Mouse (Mus musculus) heart, adult 11 months (tissue): ENCODE data around the gene Ccl27a.
"Not testable (repeated sequence)": the region's sequence is repeated elsewhere in the genome, so short reads cannot be mapped to it uniquely, and the experiment has no call there.

Source experiments
- DNase-seq: peaks from one replicate; pipeline ENCODE4 v3.0.0; 2022

The Ccl27a gene

DNA sequence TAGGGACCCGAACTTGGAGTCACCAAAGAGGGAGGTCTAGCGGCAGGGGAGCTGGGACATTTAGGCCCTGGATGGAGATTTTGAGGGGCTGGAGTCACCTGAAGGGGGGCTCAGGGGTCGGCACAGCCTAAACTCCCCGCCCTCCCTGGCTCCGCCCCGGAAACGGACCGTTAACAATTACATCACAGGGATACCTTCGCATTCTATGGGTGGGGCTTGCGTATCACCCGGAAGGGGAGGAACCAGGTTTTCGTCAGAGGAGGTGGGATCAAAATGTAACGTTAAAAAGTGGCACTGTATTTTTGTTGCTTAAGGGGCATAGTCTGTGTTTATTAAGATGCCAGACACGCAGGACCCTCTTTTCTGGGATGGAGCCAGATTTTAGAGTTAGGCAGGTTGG, at the start of gene Ccl27a:
Gene Ccl27a (minus strand): TSS at position 246 of the 400 bp plus-strand sequence.
- peak; percentile 98 for DNase-seq

DNA sequence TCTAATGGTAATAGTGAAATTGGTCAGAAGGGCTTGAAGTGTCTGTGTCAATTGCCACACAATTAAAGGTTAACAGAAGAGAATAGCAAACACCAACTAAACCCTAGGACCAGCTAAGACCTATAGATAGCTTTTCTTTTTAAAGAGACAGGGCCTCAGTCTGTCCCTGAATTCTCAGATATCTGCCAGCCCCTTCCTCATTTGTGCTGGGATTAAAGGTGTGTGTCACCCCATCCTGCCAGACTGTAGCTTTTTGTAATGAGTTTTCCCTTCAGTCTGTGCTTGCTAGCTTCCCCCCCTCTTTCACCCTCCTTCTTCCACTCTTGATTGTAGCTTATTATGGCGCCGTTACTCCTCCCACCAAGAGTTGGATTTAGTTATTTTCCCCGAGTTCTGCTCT, 9.2 kb upstream of the Ccl27a start:
- DNase-seq, result peak; percentile 78

DNA sequence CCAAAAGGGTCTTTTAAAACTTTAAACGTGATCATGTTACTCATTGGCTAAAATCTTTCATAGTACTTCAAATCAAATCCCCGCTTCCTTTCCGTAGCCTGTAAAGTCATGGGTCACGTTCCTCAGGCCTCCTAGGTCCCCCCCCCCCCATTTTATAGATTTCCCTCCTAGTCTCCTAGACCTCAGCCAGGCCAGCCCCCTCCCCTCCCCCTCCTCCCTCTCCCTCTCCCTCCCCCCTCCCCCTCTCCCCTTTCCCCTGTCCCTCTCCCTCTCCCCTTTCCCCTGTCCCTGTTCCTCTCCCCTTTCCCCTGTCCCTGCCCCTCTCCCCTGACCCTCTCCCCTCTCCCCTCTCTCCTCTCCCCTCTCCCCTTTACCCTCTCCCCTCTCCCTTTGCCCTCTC, 8.7 kb upstream of the Ccl27a start:
- peak; percentile 16 for DNase-seq

DNA sequence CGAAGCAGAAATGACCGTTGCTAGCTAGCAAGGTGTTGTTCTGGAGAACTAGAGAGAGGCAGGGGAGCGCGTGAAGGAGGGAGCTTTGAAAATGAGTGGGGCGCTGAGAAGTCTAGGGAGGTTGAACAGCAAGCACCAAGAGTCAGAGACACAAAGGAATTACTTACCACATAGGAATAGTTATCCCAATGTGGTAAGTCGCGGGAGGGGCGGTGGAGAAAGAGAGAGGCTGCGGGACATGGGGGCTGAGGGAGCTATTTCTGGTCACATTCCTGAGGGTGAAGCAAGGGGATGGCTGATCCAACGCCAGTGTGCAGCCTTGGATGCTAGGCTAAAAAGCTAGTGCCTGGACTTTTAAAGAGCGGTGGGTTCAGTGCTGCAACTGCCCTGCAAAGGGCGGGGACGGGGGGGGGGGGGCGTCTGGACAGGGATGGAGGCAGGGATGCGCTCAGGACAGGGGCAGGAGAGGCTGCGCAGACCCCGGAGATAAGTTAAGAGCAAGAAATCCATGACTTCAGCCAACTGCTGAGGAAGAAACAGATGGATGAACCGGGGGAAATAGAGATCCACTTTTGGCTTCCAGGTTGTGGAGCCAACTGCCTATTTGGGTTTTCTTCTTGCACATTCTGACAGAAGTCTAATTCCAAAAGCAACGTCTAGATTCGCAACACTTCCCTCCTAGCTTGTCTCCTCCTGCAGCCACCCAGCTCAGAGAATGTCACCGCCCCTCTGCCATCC, 7.9 kb upstream of the Ccl27a start:
- peak; percentile 91 for DNase-seq

DNA sequence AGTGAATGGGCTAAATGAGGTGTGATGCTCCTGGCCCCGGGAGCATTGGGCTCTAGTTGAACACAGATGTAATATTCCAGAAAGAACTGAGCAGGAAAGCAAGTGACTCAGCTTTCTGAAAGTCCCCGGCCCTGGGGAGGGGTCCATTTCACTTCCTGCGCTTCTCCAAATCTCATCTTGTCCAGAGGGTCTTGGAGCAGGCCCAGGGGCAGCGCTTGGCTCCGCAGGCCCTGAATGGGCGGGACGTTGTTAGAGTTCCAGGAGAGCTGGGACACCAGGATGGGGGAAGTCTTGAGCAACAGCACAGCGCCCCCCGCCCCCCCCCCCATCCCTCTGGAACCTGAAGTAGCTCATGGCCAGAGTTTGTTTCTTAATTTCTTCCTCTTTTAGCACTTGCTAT, 7.2 kb upstream of the Ccl27a start:
- DNase-seq, result peak; percentile 95

DNA sequence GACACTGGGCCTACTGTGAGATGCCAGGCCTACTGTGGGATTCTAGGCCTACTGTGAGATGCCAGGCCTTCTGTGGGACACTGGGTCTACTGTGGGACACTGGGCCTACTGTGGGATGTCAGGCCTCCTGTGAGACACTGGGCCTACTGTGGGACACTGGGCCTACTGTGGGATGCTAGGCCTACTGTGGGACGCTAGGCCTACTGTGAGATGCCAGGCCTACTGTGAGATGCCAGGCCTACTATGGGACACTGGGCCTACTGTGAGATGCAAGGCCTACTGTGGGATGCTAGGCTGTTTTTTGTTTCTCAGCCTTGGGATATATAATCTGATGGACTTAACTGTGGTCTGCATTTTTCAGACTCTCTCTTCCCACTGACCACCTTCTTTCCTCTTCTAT, 1.8 kb upstream of the Ccl27a start:
- DNase-seq, result not testable (repeated sequence)

DNA sequence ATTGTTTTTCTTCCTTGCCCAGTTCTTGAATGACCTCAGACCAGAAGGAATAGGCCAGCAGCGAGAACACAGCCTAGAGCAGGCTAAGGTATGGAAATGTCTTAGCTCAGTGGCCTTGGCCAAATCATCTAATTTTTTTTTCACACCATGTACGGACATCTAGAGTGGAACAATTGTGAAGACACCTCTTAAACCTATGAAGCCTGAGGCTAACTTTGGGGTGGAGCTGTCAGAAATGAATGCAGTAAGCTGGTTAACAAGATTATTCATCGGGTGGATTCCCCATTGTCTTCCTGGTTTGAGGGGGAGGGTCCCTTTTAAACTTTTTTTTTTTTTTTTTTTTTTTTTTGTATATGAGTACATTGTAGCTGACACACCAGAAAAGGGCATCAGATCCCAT, 459 bp upstream of the Ccl27a start:
- not testable (repeated sequence) for DNase-seq

DNA sequence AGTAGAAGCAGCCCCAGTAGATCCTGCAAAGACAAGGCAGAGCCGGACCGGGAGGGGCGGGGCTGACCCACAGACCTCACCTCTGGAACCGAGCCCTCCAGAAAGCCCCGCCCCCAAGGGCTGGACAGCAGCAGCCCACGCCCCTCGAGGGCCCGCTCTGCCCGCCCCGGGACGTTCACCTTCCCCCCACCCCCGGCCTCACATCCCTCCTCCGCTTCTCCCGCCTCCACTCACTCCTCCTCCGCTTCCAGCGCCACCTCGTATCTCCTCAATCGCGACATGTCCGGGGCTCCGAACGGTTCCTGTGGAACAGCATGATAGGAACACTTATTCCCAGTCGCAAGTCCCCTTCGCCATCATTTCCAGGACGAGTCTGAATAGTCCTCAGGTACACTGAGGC, 545 bp downstream of the Ccl27a start:
- DNase-seq, result peak; percentile 99

DNA sequence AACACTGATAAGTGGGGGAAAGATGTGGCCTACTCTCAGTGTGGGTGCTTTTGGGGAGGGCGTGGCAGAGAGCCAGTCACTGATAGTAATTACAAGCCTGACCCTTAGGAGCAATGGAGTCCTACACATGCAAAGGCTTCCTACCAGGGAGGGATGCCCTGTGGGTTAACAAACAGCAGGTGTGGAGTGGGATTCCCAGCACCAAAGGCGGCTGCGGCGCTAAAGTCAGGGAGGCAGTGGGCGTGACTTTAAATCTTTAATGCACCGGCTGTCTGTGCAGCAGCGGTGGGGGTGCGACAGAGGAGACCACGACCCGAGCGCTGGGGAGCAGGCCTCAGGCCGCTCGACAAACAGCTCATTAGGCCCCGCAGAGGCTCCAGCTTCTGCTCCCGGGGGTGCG, 1.1 kb downstream of the Ccl27a start:
- DNase-seq, result peak; percentile 94

DNA sequence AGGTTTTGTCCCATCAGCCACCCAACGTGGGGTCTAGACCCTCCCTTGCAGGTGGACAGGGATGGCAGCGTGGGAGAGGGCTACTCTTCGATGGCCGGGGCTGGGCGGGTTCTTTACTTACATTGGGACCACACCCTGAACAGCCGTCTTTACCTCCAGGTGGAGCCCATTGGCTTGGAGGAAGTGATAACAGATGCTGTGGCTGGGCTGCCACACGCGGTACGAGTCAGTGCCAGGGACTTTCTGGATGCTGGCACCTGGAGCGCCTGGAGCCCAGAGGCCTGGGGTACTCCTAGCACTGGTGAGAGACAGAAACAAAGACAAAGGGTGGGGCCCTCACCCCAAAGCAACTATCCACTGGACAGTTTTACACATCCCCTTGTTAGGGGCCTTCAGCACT, 6.7 kb downstream of the Ccl27a start:
- peak; percentile 88 for DNase-seq

DNA sequence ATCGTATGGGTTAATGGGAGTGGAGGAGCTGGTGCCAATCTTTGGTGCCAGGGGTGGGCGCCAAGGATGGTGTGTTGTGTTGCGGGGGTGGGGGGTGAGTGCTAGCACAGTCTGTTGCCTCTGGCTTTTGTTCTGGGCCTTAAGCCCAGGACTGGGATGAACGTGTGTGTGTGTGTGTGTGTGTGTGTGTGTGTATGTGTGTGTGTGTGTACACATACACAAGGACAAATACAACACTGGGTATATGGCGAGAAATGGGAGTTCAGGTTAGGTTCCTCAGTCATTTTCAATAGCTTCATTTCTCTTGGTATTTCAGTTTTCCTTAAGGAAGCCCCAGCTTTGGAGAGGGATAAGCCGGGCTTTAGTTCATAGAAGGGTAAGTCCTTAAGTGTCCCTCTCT, 10.9 kb downstream of the Ccl27a start:
- not testable (repeated sequence) for DNase-seq

DNA sequence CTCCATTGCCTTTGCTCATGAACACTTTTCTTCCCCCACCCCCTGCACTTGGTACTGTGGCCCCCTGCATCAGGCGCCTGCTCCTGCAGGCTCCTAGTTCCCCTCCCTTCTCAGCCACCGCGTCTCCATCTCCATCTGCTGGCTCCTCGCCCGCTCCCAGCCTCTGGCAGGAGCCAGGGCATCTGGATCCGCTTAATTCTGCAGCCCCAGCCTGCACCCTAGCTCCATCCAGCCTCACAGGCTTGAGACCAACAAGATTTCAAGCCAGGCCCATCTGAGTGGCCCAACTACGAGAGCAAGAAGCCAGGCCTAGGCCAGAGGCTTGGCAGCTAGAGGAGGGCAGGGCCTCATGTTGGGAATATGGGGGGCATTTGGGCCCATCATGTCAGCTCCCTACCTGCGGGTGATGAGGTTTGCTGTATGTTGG, 11.3 kb downstream of the Ccl27a start:
- DNase-seq, result peak; percentile 98

DNA sequence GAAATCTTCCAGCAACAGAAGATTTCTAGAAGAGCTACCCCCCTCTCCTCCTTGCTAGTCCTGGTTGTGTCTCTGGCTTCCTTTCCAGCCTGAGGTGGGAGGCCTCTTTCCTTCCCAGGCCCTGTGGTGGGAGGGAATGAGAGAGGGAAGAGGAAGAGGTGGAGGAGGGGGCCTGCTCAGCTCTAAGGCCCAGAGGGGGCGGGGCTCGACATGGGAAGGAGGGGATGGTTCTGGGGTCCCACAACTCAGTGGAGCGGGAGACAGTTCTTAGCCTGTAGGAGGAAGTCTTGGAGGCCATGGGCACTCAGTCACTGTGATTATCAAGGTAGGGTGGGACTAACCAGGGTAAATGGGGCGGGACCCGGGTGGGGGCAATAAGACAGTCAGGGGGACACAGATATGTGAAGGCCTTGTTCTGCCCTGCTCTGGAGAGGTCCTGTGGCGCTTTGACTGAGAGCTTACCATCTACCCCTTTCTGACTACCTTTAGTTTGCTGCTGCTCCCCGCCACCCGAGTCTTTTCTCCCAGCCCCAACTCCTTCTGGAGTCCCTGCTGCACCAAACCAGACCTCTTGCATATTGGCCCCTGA, 11.9 kb downstream of the Ccl27a start:
- DNase-seq, result peak; percentile 95

DNA sequence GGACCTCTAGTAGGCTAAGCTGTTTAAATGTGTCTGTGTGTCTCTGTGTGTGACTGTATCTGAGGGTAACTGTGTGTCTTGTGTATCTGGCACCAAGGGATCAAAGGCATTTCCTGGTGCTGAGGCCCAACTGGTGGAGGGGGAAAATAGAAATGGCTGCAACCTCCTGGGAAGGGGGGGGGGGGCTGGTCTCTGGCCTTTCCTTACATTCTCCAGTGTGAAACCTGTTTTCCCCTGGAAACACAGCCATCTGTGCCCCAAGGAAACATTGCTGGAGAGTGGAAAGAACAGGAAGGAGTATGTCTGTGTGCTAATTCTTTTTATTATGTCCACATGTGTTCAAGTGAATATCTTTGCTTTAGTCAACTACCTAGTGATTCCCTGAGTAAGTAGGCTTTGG, 12.4 kb downstream of the Ccl27a start:
- DNase-seq, result no peak

DNA sequence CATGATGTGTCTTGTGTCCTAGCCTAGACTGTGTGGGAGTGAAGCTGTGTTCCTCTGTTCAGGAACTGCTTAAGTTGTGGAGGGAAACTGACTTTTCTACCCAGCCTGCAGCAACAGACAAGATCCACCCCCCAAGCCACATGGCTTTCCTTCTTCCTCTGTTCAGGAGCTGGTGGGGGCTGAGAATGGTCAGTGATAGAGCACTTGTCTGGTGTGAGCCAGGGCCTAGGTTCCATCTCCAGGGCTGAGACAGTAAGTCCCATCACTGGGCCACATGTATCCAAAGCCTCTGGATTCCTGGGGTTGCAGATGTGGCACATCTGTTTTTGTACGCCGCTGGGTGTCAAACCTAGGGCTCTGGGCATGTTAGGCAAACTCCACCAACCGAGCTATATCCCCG, 13.1 kb downstream of the Ccl27a start:
- DNase-seq, result peak; percentile 94

DNA sequence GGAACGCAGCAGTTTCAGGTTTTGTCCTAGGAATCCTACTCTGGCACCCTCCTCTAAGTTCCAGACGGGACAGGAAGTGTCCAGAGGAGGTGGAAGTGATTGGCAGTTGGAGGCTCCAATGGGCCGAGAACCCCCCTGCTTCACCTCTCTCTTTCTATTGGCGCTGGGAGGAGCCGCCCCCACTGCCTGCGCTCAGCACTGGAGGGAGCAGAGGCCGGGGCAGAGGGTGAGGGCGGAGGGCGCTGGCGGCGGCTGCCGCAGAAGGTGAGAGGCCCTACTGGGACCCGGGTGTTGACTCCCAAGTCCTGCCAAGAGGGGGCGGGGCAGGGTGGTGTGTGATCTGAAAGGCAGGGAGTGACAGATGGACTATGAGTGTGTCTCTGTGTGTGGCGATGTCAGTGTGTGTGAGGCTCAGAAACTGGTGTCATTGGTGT, 13.7 kb downstream of the Ccl27a start:
- peak; percentile 100 for DNase-seq

DNA sequence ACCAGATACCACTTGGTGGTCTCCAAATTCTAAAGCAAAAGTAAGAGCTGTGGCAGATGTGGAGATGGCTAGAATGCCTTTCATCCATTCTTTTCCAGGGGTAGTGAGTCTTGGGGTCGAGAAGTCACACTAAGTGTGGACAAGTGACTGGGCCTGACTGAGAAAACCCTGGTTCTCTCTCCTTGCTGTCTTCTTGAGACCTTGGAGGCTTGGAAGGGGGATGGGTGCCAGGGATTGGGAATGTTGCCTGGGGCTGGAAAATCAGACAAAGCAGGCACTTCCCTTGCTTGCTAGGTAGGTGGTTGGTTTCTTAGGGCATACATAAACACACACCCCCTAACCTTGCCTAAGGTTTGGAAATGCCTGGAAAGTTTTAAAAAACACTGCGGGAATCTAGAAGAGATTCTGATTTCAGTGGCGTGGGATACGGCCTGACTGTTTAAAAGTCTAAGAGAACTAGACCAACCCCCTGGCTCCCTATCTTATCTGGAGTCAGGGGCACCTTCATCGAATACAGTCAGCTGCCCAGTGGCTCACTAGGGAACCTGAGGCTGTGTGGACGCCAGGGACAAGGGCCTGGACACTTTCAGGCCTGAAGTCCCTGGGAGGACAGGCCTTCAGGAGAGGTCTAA, 14.3 kb downstream of the Ccl27a start:
- peak; percentile 85 for DNase-seq

DNA sequence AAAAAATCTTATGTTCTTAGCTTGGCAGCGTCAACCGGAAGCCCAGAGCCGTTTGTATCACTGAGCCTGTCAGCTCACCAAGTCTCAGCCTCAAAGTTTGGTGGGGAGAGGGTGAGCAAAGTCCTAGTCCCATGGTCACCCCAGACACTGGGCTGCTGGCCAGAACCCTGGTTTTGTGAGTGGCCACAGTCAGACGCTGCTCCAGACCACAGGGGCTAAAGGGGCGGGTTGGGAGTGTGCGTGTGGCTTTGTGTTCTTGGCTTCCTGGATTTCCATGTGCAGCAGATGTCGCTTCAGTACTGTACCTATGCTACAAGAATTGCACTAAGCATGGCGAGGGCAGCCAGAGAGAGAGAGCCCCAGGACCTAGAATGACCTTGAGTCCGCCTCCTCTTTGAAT, 14.8 kb downstream of the Ccl27a start:
- peak; percentile 95 for DNase-seq

DNA sequence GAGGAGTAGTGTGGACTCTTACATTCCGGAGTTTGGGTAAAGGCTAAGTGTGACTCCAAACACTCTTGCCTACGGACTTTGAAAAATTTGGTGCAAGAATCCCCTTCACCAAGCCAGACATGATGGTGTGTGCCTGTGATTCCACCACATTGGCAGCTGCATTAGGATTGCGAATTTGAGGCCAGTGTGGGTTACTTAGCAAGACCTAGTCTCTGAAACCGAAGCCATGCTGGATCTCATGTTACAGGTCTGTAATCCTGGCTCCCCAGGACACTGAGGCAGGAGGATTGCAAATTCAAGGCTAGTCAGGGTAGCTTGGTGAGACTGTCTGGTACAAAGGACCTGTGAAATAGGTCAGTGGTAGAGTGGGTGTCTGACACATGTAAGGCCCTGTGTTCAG, 15.3 kb downstream of the Ccl27a start:
- peak; percentile 88 for DNase-seq

DNA sequence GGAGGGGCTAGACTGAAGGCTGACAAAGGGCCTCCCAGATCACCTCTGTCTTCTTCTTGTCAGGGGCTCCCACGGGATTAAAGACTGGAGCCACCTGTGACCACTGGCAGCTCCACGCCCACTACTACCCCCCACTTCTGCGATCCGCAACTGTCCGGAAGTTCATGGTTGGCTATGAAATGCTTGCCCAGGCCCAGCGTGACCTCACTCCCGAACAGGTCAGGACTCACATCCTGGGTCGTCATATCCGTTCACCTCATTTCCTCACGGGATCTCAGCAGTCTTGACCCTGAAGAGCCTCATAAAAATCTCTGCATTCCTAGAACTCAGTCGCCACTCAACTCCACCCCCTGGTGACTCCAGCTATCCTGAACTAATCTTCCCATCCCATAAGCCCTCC, 16.0 kb downstream of the Ccl27a start:
- peak; percentile 94 for DNase-seq

DNA sequence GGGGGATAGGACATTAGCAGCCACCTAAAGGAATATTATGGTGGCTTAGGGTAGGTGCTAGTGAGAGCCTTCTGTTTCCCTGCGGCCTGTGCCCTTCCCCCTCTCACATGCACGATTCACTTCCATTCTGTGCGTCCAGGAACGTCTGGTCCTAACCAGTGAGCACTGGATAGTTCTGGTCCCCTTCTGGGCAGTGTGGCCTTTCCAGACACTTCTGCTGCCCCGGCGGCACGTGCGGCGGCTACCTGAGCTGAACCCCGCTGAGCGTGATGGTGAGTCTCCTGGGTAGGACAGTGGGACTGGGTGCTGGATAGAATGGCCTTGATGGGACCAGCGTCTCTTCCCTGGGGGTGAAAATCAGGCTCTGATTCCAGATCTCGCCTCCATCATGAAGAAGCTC, 16.7 kb downstream of the Ccl27a start:
- DNase-seq, result no peak

DNA sequence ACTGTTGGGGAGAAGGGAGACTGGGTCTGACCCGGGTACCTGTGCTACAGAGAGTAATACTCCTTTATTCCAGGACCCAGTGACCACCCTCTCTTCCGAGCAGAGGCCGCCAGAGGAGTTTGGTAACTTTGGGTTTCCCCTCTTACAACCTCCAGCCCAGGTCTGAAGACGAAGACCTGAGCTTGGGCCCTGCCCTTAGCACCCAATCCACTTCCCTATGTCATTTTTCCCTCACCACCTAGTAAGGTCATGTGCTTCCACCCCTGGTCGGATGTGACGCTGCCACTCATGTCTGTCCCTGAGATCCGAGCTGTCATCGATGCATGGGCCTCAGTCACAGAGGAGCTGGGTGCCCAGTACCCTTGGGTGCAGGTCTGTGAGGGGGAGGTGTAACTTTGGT, 17.6 kb downstream of the Ccl27a start:
- peak; percentile 95 for DNase-seq

DNA sequence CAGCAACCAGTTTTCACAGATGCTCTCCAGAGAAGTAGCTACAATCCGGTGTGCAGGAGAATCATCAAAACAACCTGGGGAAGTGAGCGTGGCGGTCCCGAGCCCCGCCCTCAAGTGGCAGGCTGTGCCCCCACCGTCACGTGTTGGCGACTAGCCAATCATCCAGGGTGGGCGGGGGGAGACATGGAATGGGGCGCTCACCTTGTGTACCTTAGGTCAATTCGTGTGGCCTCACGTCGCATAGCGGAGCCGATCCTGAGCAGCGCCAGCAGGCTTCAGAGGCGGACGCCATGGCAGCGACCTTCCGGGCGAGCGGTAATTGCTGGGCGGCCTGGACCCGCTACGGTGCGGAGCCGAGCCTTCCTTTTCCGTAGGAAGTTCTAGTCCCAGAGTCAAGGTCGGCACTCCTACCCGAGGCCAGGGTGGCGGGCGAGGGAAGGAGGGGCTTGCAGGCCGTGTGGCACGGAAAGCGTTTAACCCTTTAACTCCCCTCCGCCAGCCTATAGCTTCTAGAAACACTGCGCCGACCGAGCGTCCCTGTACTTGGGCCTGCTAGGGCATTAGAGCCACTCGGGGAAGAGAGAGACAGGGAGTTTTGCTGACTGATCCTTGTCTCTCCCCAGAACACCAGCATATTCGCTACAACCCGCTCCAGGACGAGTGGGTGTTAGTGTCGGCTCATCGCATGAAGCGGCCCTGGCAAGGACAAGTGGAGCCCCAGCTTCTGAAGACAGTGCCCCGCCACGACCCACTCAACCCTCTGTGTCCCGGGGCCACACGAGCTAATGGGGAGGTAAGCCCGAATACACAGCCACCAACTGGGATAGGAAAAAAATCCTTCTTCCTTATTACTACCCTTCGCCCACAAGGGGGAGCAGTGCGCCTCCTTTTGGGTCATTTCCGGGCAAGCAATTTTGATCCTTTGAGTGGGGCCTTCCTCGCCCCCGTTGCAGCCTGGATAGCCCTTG, 18.4 kb downstream of the Ccl27a start, which contains the start of gene Sigmar1:
Gene Sigmar1 (minus strand): TSS at position 820 of the 968 bp plus-strand sequence.
- peak; percentile 99 for DNase-seq
